Mouse (Mus musculus) gastrocnemius, adult 2 months (tissue): ENCODE data around the gene Ube4b. TPM values are rescaled to one million over a fixed set of nuclear protein-coding genes. Genes with fewer than 3 reads are reported as not detected.

Source experiments
- DNase-seq: peaks from one replicate; pipeline ENCODE4 v3.0.0; 2022
- H3K27ac ChIP-seq: fragments of 200-600 bp; 2 replicates; pipeline ENCODE4 v1.8.1; 2022; ENCODE audit warnings: mild to moderate bottlenecking
- H3K4me3 ChIP-seq: fragments of 200-600 bp; 2 replicates; pipeline ENCODE4 v1.8.1; 2022; ENCODE audit warnings: mild to moderate bottlenecking, moderate library complexity
- CTCF ChIP-seq: fragments of 200-600 bp; IDR thresholded peaks from 2 replicates; pipeline ENCODE4 v1.8.1; 2022; ENCODE audit warnings: antibody characterized with exemption, mild to moderate bottlenecking, moderate library complexity
- intact Hi-C: fragments of 180-260 bp; cut with DNase I; formaldehyde crosslinking; loops from one replicate; pipeline ENCODE4 v1.15.1; 2025
- total RNA-seq, 2 experiments: library from RNA; stranded (reverse); gene quantifications; 2 replicates each; pipeline ENCODE4 v1.2.3; 2021

Gene Ube4b
- total RNA-seq, 2 experiments from 2014 or later, result 31.1 to 35.9 TPM

GRCm38 (mm10) chr4:149400878-149401590 lies 25.5 kb downstream of the Ube4b start:
- no peak overlapping the region; the same call in 1 of the 2 replicates for H3K4me3 ChIP-seq
- intact Hi-C loops, result no loop called here
- H3K27ac ChIP-seq, result peak overlapping the region; percentile 62; the same call in 1 of the 2 replicates
- DNase-seq, result no peak
- TF ChIP-seq CTCF, result no peak

DNA sequence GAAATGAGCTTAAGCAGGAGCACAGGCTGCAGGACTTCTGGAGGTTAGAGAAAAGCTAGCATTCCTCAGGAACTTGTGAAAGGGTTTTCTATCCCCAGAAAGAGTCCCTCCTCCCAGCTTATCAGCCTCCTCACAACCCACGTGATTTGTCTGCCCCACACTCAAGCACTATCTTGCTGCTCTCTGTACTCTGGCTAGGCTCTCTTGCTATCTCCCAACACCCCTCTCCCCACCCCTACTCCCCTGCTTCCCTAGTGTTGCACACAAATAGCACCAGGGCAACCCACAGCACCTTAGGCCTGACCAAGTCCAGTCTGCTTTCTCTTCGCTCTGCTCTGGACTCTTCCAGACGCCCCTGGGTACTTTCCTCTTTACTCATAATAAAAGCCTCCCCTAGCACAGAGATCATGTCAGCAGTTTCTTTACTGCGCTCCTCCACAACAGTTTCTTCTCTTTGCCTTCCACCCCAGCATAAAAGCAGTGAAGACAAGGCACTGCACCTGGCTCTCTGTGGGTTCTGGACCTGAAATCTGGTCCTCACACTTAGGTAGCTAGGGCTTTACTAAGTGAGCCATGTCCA lies 27.1 kb downstream of the Ube4b start:
- Histone ChIP-seq H3K27ac (peak overlapping the region; percentile 28; the same call in 1 of the 2 replicates), H3K4me3 (no peak overlapping the region)
- no peak for TF ChIP-seq CTCF
- intact Hi-C loops, result no loop called here
- no peak for DNase-seq

- intact Hi-C loops, result no loop called here
- Histone ChIP-seq H3K27ac (no peak overlapping the region), H3K4me3 (no peak overlapping the region)
- no peak for DNase-seq
- TF ChIP-seq CTCF, result no peak
Measured at GRCm38 (mm10) chr4:149398181-149398735, 28.3 kb downstream of the Ube4b start.

- peak overlapping the region; percentile 72; the same call in 1 of the 2 replicates for H3K27ac ChIP-seq
- no peak for TF ChIP-seq CTCF
- intact Hi-C loops, result no loop called here
- no peak for DNase-seq
- no peak overlapping the region for H3K4me3 ChIP-seq
Measured at GRCm38 (mm10) chr4:149396433-149397306, 29.9 kb downstream of the Ube4b start.

DNA sequence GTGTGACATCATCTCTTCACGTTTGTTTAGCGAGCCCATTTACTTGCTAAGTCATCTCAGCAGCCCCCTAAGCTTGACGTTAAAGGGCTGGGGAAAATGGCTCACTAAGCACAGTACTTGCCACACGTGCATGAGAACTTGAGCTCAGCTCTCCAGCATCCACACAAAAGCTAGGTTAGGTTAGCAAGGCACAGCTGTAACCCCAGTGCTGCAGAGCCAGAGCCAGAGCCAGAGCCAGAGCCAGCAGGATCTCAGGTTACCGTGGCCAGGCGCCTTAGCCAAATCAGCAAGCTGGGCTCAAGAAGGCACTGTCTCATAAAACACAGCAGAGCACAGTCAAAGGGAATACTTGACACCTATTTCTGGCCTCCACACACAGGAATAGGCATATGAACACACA lies 31.0 kb downstream of the Ube4b start:
- no peak for TF ChIP-seq CTCF
- intact Hi-C loops, result no loop called here
- H3K4me3 ChIP-seq, result no peak overlapping the region
- peak overlapping the region; percentile 72 for H3K27ac ChIP-seq
- DNase-seq, result peak; percentile 85

DNA sequence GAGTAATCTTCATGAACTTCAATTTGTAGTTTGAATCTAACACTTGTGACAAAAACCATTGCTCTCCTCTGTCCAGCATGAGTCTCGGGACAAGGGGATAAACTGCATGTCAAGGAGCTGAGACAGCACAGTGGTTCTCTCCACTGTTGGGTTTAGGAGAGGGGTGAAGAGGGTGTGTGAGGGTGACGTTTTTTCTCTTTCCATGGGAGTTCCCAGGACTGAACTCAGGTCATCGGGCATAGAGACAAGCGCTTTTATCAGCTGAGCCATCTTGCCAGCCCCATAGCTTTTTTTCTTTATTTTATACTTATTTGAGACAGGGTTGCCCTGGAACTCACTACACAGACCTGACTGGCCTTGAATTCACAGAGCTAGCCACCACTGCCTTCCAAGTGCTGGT lies 32.3 kb downstream of the Ube4b start:
- no peak overlapping the region for H3K4me3 ChIP-seq
- intact Hi-C loops, result no loop called here
- H3K27ac ChIP-seq, result peak overlapping the region; percentile 44; the same call in 1 of the 2 replicates
- DNase-seq, result no peak
- TF ChIP-seq CTCF, result no peak

DNA sequence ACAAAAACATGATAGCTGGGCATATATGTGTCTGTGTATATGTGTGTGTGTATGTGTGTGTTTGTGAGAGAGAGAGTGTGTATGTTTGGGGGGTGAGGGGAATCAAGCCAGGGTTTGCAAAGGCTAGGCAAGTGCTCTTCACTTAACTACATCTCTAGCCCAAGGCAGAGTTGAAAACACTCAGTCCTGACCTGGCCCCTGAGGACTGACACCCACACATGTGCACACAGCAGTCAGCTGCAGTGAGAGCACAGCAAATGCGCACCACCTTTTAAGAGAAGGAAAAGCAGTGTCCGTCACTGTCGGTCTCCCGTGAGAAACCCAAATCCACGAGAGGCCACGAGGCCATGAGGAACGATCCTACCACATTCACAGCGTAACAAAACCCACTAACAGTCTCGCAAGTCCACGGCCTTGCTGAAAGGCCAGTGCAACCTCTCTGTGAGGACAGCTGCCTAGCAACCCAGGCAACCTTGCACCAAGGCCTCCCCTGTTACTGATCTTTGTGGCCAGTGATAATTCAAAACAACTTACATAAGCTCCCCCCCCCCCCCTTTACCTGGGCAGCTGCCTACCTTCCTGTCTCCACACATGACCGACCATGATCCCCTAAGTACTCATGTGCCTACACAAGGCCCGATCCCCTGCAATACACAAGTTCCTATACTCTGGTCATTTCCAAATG lies 33.1 kb downstream of the Ube4b start:
- no peak overlapping the region for H3K4me3 ChIP-seq
- H3K27ac ChIP-seq, result peak overlapping the region; percentile 44
- no peak for TF ChIP-seq CTCF
- DNase-seq, result no peak
- intact Hi-C loops, result no loop called here

- peak overlapping the region; percentile 44 for H3K27ac ChIP-seq
Measured at GRCm38 (mm10) chr4:149392359-149392758, 34.2 kb downstream of the Ube4b start.

DNA sequence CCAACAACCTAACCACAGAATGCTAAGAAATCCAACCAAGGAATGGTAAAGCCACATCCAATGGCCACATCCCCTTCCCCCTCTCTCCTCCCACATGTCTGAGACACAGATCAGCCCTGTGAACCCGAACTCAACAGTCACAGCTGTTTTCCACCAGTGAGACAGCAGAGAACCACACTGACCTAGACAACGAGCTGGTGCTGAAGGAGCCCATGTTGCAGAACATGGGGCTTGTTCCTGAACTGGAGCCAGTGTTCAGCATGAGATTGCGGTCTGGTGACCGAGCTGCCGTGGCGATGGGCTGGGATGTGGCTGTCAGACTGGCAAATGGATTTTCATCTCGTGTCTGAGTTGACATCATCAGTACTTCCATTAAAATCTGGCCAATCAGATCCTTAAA lies 45.5 kb downstream of the Ube4b start:
- no peak overlapping the region for H3K4me3 ChIP-seq
- intact Hi-C loops, result no loop called here

More at GRCm38 (mm10) chr4:149392359-149392758, 34.2 kb downstream of the Ube4b start:
- DNase-seq, result no peak
- no peak for TF ChIP-seq CTCF
- no peak overlapping the region for H3K4me3 ChIP-seq
- intact Hi-C loops, result no loop called here

DNA sequence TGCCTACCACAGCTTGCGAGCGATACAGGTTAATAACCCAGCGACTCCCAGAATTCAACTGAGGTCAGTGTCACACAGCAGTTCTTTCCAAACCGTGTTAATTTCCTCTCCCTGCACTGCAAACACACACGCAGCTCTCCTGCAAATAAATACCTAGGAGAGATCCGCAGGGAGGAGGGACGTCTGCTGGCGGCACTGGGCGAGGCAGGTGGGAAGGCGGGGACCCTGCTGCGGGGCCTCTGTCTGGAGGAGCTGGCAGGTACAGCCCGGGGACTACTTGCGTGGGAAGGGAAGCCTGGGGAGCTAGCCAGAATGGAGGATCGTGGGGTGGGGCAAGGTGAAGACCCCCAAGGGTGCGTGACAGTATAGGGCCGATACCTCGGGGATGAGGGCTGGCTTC lies 46.7 kb downstream of the Ube4b start:
- intact Hi-C loops, result no loop called here
- Histone ChIP-seq H3K27ac (no peak overlapping the region), H3K4me3 (no peak overlapping the region)
- DNase-seq, result no peak
- no peak for TF ChIP-seq CTCF

More for the DNA sequence above, 45.5 kb downstream of the Ube4b start:
- H3K27ac ChIP-seq, result no peak overlapping the region
- TF ChIP-seq CTCF, result no peak
- no peak for DNase-seq

GRCm38 (mm10) chr4:149378819-149379218 lies 47.7 kb downstream of the Ube4b start:
- no peak for TF ChIP-seq CTCF
- no peak for DNase-seq
- H3K27ac ChIP-seq, result no peak overlapping the region
- no peak overlapping the region for H3K4me3 ChIP-seq
- intact Hi-C loops, result no loop called here

DNA sequence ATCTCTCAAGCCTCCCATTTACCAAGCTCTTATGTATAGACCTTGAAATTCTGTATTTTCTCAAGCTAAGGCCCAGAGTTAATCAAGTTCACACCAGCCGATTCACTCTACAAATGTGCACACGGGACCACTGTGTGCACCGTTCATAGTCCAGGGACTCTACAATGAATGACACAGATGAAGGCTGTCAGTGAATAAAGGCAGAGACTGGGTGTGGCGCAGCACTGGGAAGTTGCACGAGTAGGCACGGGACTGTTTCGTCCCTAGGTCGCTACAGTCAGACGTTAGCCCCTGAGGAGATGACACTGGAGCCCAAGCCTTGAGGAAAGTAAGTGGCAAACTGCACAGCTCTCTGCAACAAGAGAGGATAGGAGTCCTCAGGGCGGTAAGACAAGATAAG lies 50.5 kb downstream of the Ube4b start:
- H3K4me3 ChIP-seq, result no peak overlapping the region
- H3K27ac ChIP-seq, result no peak overlapping the region
- DNase-seq, result no peak
- intact Hi-C loops, result no loop called here
- TF ChIP-seq CTCF, result no peak
